ENCODE assay signal across 20 mouse cellular contexts in genomic region chr10:80813366-80813765, GRCm38 (mm10). TPM values are rescaled to one million over a fixed set of nuclear protein-coding genes. Genes with fewer than 3 reads are reported as not detected.
DNase-seq lines count a peak whose midpoint lies in the region; ATAC-seq lines count a peak whose summit lies in the region.
"Had no signal": no experiment of that assay in that cellular context is flagged by ENCODE, and none has a peak within 500 bp of the region (broad histone marks: within the 10 kb centered on the region; RNA-seq: fewer than 3 reads in every experiment).

TSS of gene Jsrp1 (minus strand) at chr10:80813498.

- peaks cover 31% of the 10 kb centered on the region for H3K4me1 ChIP-seq in heart, embryonic 12.5 days (replicated peaks)
- peaks cover 17% of the 10 kb centered on the region for H3K4me1 ChIP-seq in midbrain, embryonic 12.5 days
- H3K4me1 ChIP-seq in midbrain, embryonic 15.5 days, result peaks cover 12% of the 10 kb centered on the region

- H3K27me3 ChIP-seq in heart, embryonic 12.5 days (replicated peaks), result peaks cover 24% of the 10 kb centered on the region; the same call in 1 of the 2 replicates
- peaks cover 26% of the 10 kb centered on the region for H3K27me3 ChIP-seq in midbrain, embryonic 12.5 days
- peaks cover 21% of the 10 kb centered on the region for H3K27me3 ChIP-seq in midbrain, embryonic 15.5 days (replicated peaks)

- H3K9ac ChIP-seq in heart, embryonic 12.5 days, result peak within 1 kb of the TSS; percentile 51
- 0 out of 2 replicates have a peak within 1 kb of the TSS, but pooled peaks have one; percentile 2 for H3K9ac ChIP-seq in midbrain, embryonic 12.5 days (replicated peaks)
- no peak within 1 kb of the TSS for H3K9ac ChIP-seq in midbrain, embryonic 15.5 days
- H3K9ac ChIP-seq: lung, embryonic 15.5 days; neural tube, embryonic 15.5 days had no signal

- no peak for ATAC-seq in heart, embryonic 12.5 days (ENCODE audit: insufficient number of reproducible peaks, low FRiP score)
- no peak for ATAC-seq in midbrain, embryonic 12.5 days (ENCODE audit: low FRiP score, low read depth)
- no peak for ATAC-seq in midbrain, embryonic 15.5 days (replicated peaks)

- WGBS in heart, embryonic 12.5 days, result 70% methylated on average over 4 of the region's 4 CpGs
- 82% methylated on average over 4 of the region's 4 CpGs for WGBS in midbrain, embryonic 12.5 days
- 61% methylated on average over 4 of the region's 4 CpGs for WGBS in midbrain, embryonic 15.5 days

- DNase-seq in heart, adult 9 months (ENCODE audit: low spot score in 2 of 2), result no peak
- DNase-seq in gastrocnemius, postnatal 36 days, result peak in 1 of 2 experiments; percentile 62
- no peak for DNase-seq in ovary, adult 18-20 months (ENCODE audit: low spot score)
- no peak for DNase-seq in cerebellum, postnatal 10 days
- DNase-seq: adrenal gland, adult 8-10 months; B cell, adult 2 months; cerebellum, adult 2 months; heart, adult 2 months; kidney, postnatal 10 days; layer of hippocampus, adult 9-11 months; retina, postnatal 1 day; thymus, postnatal 25 days had no signal

- no peaks in the 10 kb centered on the region for H3K36me3 ChIP-seq in heart, embryonic 12.5 days
- H3K36me3 ChIP-seq in midbrain, embryonic 12.5 days, result no peaks in the 10 kb centered on the region
- no peaks in the 10 kb centered on the region for H3K36me3 ChIP-seq in midbrain, embryonic 15.5 days (replicated peaks)
- H3K36me3 ChIP-seq: hindbrain, embryonic 10.5 days; lung, embryonic 15.5 days; neural tube, embryonic 15.5 days had no signal

- intact Hi-C loops in gastrocnemius, postnatal 36 days (cut with DNase I), result loop anchor here (5.0 kb wide), 1 partner anchor 174 kb away; no protein-coding TSS in a partner anchor

- no peak within 1 kb of the TSS for H3K4me2 ChIP-seq in heart, embryonic 12.5 days
- H3K4me2 ChIP-seq in midbrain, embryonic 12.5 days (replicated peaks), result no peak within 1 kb of the TSS
- H3K4me2 ChIP-seq in midbrain, embryonic 15.5 days, result no peak within 1 kb of the TSS
- H3K4me2 ChIP-seq: liver, embryonic 11.5 days; lung, embryonic 15.5 days; neural tube, embryonic 15.5 days had no signal

- H3K4me3 ChIP-seq in heart, embryonic 12.5 days, result no peak within 1 kb of the TSS
- no peak within 1 kb of the TSS for H3K4me3 ChIP-seq in midbrain, embryonic 12.5 days
- H3K4me3 ChIP-seq in midbrain, embryonic 15.5 days, result no peak within 1 kb of the TSS
- H3K4me3 ChIP-seq: erythroblast, embryonic 14.5 days; heart, adult 2 months; hindbrain, embryonic 10.5 days; lung, embryonic 15.5 days; neural tube, embryonic 15.5 days had no signal

- H3K9me3 ChIP-seq in heart, embryonic 12.5 days (replicated peaks), result no peaks in the 10 kb centered on the region
- H3K9me3 ChIP-seq in midbrain, embryonic 12.5 days, result no peaks in the 10 kb centered on the region
- H3K9me3 ChIP-seq in midbrain, embryonic 15.5 days, result no peaks in the 10 kb centered on the region
- H3K9me3 ChIP-seq: hindbrain, embryonic 10.5 days; lung, embryonic 15.5 days; neural tube, embryonic 15.5 days had no signal

- H3K27ac ChIP-seq in heart, embryonic 12.5 days (ENCODE audit: poor library complexity, severe bottlenecking), result no peak within 1 kb of the TSS
- no peak within 1 kb of the TSS for H3K27ac ChIP-seq in midbrain, embryonic 12.5 days (replicated peaks)
- no peak within 1 kb of the TSS for H3K27ac ChIP-seq in midbrain, embryonic 15.5 days
- H3K27ac ChIP-seq: heart, adult 2 months; hindbrain, embryonic 10.5 days; lung, embryonic 15.5 days; neural tube, embryonic 15.5 days had no signal

RNA-seq across cellular contexts. Expression of gene Jsrp1, which starts in this region (rescaled TPM):
- 6.1 and 6.7 TPM in 2 replicates for polyA plus RNA-seq in heart, embryonic 12.5 days (2016; fragmentation: Nextera tagmentation; extraction: Ambion mirVana)
- 0.38 and 0.50 TPM in 2 replicates for polyA plus RNA-seq in midbrain, embryonic 12.5 days (2016; fragmentation: Nextera tagmentation; extraction: Ambion mirVana)
- 0.59 and 1.0 TPM in 2 replicates for polyA plus RNA-seq in midbrain, embryonic 15.5 days (2015; fragmentation: Nextera tagmentation; extraction: Ambion mirVana)
- total RNA-seq in gastrocnemius, postnatal 36 days (2021), result 100 to 1,000 TPM; 387 to 405 TPM
- polyA plus RNA-seq: erythroblast, embryonic 14.5 days had no signal
